8 mouse cellular contexts compared by ENCODE assay signal in genomic region chr5:117492933-117493863, GRCm38 (mm10).
DNase-seq lines count a peak whose midpoint lies in the region; ATAC-seq and TF ChIP-seq lines count a peak whose summit lies in the region.

No protein-coding gene starts in this region.

- no peak for TF ChIP-seq CTCF in heart, adult 2 months (IDR thresholded peaks at IDR 0.05)
- no peak for TF ChIP-seq CTCF in lung, adult 2 months (IDR thresholded peaks at IDR 0.05; ENCODE audit: insufficient read depth, low read length)

- H3K36me3 ChIP-seq in heart, embryonic 12.5 days, result no peaks in the 10 kb centered on the region
- no peaks in the 10 kb centered on the region for H3K36me3 ChIP-seq in heart, adult 2 months (ENCODE audit: control insufficient read depth, insufficient read depth, low read length)

- intact Hi-C loops in heart, adult 2 months (cut with DNase I), result loop anchor here (5.0 kb wide), 1 partner anchor 376 kb away; the partner anchor contains the start of gene Suds3
- intact Hi-C loops in left cerebral cortex, postnatal 25 days (cut with DNase I), result loop anchor here (5.0 to 10.0 kb wide), 3 partner anchors 106 to 378 kb away; partner anchors contain the start of genes Rfc5 and Suds3

- no peak for TF ChIP-seq POLR2A in heart, adult 2 months (IDR thresholded peaks at IDR 0.05; ENCODE audit: insufficient read depth, low read depth, low read length)
- TF ChIP-seq POLR2A in lung, adult 2 months (IDR thresholded peaks at IDR 0.05; ENCODE audit: borderline replicate concordance, extremely low read depth, low read depth, low read length), result no peak

- peak overlapping the region; percentile 52 for H3K4me2 ChIP-seq in heart, embryonic 12.5 days

- 27% methylated on average over 31 of the region's 31 CpGs for WGBS in heart, embryonic 12.5 days
- WGBS in heart, adult 2 months, result 27% methylated on average over 31 of the region's 31 CpGs
- 22% methylated on average over 31 of the region's 31 CpGs for WGBS in lung, adult 2 months

- H3K27ac ChIP-seq in heart, embryonic 12.5 days (ENCODE audit: poor library complexity, severe bottlenecking), result no peak overlapping the region
- H3K27ac ChIP-seq in heart, adult 2 months, result no peak overlapping the region

- no peak for ATAC-seq in heart, embryonic 12.5 days (ENCODE audit: insufficient number of reproducible peaks, low FRiP score)

- H3K27me3 ChIP-seq in heart, embryonic 12.5 days (replicated peaks), result no peaks in the 10 kb centered on the region
- H3K27me3 ChIP-seq in heart, adult 2 months (ENCODE audit: control insufficient read depth, insufficient read depth, low read length), result no peaks in the 10 kb centered on the region

- no peak for TF ChIP-seq EP300 in heart, adult 2 months (IDR thresholded peaks at IDR 0.05; ENCODE audit: insufficient read depth, low read depth, low read length)

- no peak for DNase-seq in heart, adult 2 months
- peak; percentile 16 for DNase-seq in adrenal gland, postnatal 25 days
- DNase-seq in frontal cortex, postnatal 14 days (ENCODE audit: low spot score in 2 of 2), result peak; percentile 52 to 63
- peak; percentile 62 to 85 for DNase-seq in left cerebral cortex, postnatal 25 days (ENCODE audit: low spot score in 2 of 2)
- peak; percentile 83 for DNase-seq in retina, postnatal 1 day
- no peak for DNase-seq in lung, postnatal 25 days (ENCODE audit: low spot score)
- DNase-seq in lung, adult 2 months, result no peak

- peaks cover 11% of the 10 kb centered on the region for H3K4me1 ChIP-seq in heart, embryonic 12.5 days (replicated peaks)
- H3K4me1 ChIP-seq in heart, adult 2 months (ENCODE audit: control insufficient read depth, insufficient read depth, low read length), result 0 out of 2 replicates have a peak, but pooled peaks cover 1% of the 10 kb centered on the region
- no peaks in the 10 kb centered on the region for H3K4me1 ChIP-seq in lung, adult 2 months (ENCODE audit: control insufficient read depth, insufficient read depth, low read length)

- no peak overlapping the region for H3K4me3 ChIP-seq in heart, embryonic 12.5 days
- no peak overlapping the region for H3K4me3 ChIP-seq in heart, adult 2 months
- no peak overlapping the region for H3K4me3 ChIP-seq in lung, adult 2 months (replicated peaks; ENCODE audit: extremely low read depth, low read depth, low read length)

- no peaks in the 10 kb centered on the region for H3K79me2 ChIP-seq in heart, adult 2 months (replicated peaks; ENCODE audit: control insufficient read depth, insufficient read depth, low read length)

- H3K9me3 ChIP-seq in heart, embryonic 12.5 days (replicated peaks), result no peaks in the 10 kb centered on the region

- peak overlapping the region; percentile 3; the same call in 1 of the 2 replicates for H3K9ac ChIP-seq in heart, embryonic 12.5 days
- no peak overlapping the region; the same call in 1 of the 2 replicates for H3K9ac ChIP-seq in heart, adult 2 months (ENCODE audit: low read depth, low read length)

Comparison
In these comparisons a context has a peak if more than half of its experiments do, and no peak if none do; other contexts are left out.
1. DNase-seq: peak in adrenal gland, postnatal 25 days (single experiment), frontal cortex, postnatal 14 days (2 of 2), left cerebral cortex, postnatal 25 days (2 of 2) and retina, postnatal 1 day (single experiment); none in heart, adult 2 months (0 of 2), lung, postnatal 25 days (single experiment) and lung, adult 2 months (single experiment).